Mouse (Mus musculus) urinary bladder, postnatal 36 days (tissue): ENCODE measurements around the gene Zic2.

Experiments used
- DNase-seq, 2 experiments: peaks; one replicate each; pipeline ENCODE4 v3.0.0; 2022; ENCODE audit warnings: low spot score in 2 of 2, mixed read lengths in 1 of 2

Zic2 gene

DNA sequence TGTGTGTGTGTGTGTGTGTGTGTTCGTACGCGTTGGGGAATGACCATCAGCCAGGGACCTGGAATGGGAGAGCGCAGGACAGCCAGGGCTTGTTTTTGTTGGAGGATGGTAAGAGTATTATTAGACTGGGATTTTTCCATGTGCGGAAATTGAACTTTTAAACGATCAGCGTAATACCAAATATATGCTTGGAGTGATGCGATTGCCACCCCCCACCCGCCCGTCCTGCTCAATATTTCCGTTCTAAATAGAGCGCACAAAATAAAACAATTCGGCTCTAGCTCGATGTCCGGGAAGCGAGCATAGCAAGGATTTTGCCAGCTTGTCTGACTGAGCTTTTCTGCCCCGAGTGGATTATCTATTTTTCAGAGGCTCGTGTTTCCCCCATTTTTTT, 1.6 kb downstream of the Zic2 start:
- DNase-seq, result no peak

DNA sequence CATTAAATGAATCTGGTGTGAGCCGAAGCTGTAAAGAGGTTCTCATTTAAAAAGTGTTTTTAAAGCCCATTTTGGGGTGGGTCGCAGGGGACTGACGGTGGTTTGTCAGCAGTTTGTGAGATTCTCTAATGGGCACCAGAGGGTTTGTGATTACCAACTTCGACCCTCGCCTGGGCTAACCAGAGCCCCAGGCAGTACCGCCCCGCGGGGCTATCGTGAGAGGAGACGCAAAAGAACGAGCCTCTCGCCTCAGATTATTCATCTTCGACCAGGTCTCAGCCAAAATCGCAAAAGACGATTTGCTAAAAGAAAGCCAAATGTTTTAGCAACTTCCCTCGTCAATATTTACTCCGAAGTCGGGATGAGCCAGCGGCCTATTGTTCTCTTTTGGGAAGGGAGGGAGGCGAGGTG, 2.0 kb downstream of the Zic2 start:
- DNase-seq, result no peak

DNA sequence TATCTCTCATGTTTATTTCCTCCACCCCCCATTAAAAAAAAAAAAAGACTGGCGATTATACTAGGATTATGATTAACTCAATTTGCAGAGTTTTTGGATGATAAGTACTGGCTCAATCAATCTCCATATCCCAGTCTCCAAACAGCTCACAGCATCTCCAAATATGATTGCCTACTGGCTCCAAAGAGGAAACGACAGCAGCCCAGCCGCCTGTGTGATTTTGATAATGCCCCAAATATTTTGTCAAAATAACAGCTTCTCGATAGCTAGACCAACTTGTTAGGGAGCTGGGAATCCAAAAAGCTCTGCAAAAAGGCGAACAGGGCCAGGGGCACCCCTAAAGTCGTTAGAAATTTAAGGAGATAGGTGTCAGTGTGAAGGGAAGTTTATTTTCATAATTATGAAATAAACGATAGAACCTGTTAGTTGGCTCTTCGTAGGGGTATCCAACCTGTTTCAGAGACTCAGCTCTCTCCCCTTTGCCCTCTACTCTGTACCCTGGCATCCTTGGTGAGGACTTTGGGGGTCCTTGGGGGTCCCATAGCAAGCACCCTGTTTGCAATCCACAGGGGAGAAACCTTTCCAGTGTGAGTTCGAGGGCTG, 2.8 kb downstream of the Zic2 start:
- DNase-seq, result no peak

DNA sequence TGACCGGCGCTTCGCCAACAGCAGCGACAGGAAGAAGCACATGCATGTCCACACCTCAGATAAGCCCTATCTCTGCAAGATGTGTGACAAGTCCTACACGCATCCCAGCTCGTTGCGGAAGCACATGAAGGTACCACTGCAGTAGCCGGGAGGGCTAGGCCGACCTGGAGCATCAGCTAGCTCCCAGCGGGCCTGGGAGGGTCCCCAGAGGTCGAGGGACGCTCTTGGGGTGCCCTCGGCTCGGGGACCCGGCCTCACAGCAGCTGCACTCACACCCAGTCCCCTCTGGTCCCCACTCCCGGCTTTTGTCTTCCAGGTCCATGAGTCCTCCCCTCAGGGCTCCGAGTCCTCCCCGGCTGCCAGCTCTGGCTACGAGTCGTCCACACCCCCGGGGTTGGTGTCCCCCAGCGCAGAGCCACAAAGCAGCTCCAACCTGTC, 3.4 kb downstream of the Zic2 start:
- no peak for DNase-seq

DNA sequence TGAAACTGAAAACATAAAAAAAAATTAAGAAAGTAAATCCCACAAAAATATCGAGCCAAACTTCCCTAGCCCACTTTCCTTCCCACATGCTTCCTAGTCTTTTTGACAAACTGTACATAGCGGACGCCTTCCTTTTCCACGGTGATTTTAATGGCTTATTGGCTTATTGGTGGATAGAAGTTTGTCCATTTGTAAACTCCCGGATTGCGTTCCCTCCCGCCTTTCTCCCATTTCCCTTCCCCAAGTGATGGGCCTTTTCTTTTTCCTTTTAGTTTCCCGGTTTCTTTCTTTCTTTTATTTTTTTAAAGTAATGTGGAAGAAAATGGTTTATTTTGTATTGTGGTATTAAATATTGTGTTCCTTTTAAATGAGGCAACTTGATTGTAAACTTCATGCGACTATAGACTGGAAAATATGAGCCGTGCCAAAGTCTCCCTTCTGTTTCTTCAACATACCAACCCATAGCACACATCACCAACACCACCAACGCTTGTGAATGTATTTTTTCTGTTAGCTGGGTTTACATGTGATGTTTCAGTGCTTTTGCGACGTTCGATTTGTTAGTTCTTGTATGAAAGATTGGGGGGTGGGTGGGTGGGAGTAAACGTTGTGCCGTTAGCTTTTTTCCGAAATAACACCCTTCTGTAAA, 4.3 kb downstream of the Zic2 start:
- DNase-seq, result no peak

DNA sequence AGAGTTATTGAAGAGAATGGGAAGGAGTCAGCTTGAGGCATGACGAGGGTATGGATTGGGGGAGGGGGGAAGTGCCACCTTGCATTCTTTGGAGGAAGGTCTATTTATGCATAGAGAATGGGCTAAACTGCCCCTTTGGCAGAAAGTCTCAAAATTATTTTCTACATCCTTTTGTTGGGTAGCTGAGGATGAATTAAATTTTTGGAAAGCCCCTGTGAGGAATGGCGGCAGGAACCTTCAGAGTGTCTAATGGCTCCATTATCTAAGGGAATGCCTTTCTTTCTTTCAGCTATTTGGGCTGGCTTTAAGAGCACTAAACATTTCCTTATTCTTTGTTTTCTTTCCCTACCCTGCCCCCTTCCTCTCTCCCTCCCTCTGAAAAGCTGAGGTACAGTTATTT, 5.1 kb downstream of the Zic2 start:
- DNase-seq, result no peak

DNA sequence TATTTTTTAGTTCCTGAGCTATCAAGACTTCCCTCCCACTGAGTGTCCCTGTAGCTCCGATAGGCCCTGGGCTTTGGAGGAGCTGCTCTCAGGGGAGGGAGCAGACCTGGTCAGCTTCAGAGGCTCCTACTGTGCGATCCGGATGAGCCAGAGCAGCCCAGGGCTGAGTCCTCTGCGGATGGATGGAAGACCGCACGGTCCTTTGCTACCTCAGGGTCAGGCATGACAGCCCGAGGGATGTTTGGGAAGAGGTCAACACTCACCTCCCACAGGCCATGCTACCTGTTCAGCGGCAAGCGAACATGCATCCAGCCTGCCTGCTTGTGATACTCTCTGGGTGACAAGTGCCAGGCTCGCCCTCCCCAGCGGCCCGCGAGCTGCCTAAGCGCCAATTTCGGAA, 5.9 kb downstream of the Zic2 start:
- no peak for DNase-seq

DNA sequence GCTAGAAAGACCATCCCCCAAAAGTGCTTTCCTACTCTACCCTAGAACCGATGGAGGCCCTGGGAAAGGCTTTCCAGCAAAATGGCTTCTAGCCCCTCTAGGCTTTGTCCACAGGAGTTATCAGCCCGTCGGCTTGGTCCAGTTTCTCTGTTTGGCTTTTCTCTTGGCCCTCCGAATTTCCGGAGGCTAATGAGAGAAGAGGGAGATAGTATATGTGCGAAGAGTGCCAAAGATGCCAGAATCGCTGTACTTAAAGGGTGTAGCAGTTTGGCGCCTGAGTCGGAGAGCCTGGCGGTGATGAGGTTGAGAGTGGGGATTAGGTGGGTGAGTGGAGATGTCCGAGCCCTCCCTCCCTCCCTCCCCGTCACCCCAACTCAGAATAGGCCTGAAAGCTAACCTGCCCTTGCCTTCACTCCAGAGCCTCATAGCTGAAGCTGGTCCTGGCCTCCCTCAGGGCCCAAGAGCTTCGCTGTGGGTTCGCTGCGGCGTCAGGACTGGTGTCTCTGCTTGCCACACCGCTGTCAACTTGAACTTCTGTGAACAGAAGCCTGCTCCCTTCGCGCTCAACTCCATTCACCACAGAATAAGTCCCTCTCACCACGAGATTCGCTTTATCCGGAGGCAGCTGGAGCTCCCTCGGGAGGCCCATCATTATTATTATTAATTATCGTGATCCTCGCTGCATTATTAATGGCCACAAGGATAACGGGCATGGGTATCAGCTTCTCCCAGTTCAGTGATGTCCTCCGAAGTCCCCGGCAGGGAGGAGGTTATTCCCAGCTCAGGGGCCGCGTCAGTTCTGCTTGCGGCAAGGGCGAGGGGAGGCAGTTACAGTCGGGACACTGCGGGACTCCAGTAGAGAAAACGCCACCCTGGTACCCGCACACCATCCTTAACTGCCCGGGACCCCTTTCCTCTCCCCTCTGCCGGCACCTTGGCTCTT, 7.1 kb downstream of the Zic2 start:
- no peak for DNase-seq

DNA sequence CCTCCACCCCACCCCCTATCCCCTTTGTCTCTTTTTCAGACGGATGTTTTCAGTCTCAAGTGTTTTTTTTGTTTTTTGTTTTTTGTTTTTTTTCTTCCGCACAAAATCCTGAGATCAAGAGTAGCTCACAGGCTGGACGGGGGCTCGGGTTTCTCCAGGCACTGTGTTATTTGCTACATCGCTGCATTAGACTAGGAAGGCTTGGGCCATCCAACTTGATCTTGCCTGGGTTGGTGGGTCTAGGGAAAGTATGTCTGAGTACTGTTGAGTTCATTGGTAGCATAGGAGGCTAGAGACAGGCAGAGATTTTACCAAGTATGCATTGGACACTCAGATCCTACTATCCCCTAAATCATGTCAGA, 7.8 kb downstream of the Zic2 start:
- no peak for DNase-seq

DNA sequence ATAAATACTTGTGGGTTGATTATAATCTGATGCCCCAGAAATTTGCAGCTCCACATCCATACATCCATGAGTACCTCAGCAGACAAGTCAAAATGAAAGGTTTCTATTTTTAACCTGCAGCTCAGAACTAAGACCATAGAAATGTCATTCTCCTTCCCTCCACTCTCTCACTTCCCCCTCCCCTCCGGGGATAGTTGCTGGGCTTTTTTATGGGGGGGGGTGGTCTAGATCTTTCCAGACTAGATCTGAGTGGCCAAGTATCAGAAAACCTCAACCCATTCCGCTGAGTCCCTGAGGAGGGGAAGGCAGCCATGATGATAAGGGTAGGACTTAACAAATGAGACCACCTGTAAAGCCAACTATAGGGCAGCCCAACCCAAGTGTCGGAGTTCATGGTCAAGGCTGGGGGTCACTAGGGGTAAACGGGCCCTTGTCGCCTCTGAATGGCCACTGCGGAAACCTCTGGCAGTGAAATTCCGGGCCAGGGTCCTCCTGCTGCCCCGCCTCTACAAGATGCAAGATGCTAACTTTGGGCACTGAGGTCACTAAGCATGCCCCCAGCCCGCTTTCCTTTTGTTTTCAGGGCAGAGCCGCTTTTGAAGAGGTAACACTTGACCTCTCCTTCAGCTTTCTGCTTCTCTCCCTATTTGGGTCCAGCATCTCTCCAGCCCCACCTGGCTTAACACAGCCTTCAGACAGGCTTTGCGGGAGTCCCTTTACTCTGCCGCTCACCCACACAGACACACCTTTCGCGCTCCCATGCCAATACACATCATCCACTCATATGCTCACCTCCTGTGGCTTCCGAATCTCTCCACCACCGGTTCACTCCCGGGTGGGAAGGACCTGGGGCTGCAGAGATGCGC, 8.6 kb downstream of the Zic2 start:
- DNase-seq, result no peak

DNA sequence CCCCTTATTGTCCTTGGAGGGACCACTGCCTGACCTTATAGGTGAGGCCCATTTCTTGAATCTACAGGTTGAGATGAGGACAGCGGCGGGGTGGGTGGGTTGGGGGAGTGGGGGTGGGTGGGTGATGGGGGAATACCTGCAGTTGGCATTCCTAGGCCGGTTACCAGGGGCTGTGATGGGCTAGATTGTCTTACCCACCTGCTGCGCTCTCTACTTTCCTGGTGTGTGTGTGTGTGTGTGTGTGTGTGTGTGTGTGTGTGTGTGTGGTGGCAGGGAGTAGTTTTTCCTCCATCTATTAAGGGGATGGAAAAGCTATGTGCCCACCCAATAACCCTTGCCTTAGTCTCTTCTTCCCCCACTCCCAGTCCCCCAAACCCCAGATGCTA, 9.2 kb downstream of the Zic2 start:
- DNase-seq, result no peak

DNA sequence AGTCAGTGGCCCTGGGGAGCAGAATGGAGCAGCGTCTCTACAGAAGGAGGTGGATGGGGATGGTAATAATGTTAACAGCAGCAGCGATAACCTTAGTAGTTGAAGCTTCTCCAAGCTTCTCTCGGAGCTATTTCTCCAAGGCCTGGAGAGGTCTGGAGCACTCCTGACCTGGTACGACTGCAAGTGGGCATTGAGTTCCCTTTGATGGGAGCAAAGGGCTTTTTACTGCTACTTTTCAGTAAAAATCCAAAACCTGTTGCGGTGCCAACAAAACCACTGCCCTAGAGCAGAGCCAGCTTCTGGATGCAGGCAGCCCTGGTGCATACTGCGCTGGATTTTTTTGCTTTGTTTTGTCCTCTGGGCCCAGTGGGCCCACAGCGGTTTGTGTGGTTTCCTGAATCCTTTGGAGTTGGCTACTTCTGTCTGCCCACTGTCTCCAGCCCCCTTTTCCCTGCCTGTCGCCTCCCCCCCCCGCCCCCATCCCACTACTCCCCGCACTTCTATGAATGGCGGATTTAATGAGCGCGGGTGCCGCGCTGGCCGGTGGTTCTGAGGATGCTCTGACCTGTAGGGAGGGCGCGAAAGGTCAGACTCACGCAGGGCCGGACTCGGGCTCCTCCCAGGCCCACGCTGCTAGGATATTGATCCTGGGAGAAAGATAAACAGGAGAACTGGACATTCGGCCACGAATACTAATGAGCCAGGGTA, 9.8 kb downstream of the Zic2 start:
- no peak for DNase-seq

DNA sequence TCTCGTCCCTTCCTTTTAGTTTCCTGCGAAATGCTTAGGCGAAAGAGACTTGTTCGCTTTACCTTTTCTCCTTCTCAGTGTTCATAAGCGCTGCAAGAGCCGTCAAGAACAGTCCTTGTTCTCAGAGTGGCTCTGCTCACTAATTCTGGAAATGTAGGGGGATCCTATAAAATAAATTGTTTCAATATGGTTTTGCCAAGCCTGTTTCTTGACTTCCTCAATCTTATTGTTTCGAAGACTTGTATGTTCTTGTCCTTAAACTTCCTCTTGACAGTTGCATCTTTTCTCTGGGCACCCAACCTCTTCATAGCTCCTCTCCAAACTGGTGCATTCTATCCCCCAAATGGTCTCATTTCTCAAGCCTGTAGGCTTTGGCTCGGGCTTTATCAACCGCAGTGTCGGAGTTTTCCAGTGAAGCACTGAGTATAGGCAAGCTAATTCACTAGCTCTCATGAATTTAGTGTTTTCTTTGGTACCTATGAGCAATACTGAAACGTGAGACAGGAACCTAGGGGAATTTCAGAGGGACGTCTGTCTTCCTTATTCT, 10.5 kb downstream of the Zic2 start:
- DNase-seq, result no peak

DNA sequence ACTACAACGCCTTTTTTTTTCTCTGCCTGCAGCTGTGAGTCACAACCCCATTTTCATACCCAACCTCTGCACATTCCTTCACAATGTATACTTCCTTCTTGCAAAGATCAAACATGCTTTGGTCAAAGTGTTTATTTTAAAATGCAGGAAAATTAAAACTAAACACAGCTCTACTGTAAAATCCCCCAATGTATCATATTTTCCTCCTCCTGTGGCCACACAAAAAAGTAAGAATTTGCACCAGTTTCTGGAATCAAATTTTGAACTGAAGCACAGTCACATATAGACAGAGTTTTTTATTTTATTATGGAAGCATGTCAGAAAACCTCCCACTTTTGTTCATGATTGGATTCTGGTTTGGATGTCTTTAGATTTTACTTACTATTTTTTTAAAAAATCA, 11.4 kb downstream of the Zic2 start:
- no peak for DNase-seq

DNA sequence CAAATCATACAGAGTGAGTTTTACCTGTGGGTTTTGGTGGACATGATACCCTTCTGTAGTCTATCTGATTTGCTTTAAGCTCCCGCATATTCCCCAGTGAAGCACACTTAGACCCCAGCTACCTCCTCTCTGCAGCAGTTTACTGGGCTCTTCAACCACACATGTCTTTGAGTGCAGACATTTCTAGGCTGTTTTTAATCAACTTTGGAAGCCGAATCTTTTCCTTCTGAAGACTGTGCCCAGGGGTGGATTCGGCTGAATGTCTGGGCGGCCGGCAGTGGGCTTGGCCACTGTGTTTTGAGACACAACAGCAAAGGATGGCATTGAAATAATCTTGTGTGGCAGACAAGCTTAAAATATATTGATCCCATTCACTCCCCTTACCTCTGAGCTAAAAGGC, 12.1 kb downstream of the Zic2 start:
- DNase-seq, result no peak

DNA sequence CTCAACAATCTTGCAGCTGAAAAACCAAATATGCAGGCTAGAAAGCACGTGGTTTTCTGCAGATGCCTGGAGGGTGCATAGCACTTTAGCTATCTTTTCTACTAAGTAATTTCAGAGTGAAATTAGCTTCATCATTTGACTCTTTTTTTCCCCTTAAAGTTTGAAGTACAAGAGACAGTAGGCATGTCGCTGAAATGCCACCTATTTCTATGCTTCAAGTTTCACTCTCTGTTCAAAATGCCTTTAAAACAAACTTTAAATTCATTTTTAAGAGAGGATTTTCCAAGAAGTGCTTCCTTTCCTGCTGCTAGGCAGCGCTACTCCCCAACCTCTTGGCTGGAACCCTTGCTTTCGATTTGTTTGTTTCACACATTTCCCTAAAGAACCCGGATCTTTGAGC, 13.8 kb downstream of the Zic2 start:
- no peak for DNase-seq

DNA sequence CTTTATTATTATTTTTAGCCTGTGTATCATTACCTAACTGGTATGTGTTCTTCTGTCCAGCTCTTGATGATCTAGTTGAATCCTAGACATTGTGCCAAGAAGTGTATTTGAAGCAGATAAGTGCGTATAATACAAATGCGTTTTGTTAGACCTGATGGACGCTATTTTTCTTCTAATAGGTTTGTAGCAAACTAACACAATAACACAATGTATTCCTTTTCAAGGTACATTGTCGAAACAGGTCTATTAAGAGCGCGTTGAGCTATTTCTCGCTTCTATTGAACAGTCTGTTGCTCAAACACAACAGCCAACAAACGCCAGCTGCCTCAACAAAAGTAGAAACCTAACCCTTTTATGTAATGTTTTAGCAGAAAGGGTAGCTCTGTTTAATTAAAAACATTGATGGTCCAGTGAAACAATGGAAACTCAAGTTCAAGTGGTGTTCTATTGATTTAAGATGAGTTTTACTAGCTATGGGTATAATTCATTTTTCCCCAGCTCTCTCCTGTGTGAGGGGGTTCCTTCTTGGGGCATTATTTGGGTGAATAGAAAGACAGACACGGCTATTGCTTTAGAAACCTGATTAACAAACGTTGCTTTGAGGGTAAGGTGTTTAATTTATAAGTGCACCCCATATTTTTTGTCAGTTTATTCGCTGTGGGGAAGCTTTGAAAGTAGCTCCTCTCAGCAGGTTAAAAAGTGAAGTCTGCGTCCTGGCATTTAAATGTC, 14.6 kb downstream of the Zic2 start:
- DNase-seq, result no peak

DNA sequence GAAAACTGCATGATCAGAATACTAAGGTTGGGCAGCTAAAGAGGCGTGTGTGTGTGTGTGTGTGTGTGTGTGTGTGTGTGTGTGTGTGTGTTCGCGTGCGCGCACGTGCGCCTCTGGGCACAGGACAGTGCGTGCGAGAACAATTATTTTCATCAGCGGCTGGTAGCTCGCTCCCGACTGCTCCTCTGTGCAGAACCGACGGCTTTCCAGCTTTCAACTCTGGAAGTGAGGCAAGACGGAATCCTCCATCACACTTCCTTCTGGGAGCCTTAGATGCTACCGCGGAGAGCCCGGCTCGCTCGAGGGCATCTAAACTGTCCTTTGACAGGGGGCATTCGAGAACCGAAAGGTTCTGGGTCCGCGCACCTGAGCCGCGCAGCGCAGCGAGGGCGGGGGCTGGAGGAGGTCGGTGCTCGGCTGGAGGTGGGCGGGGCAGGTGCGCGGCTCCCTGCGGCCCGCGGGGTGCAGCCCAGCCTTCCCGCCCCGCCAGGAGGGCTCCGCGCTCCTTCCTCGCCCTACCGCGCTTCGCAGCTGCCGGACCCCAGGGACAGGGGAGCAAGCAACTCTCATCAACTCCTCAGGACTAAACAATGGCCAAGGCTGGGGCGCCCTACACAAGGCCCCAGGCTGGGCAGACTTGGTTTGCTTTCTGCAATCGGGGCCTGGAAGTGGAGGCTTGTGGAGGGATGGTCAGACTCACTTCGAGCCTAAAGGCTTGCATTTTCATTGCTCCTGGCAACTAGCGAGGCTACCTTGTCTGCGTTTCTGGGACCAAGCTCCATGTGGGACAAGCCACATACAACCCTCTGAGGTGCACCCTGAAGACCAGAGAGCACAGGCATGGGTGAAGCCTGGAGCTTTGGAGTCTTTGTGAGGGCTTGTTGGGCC, 15.4 kb downstream of the Zic2 start, which contains the start of gene Gm10837:
Gm10837 (plus strand) TSS at position 146 of the 888 bp plus-strand sequence.
- no peak for DNase-seq

DNA sequence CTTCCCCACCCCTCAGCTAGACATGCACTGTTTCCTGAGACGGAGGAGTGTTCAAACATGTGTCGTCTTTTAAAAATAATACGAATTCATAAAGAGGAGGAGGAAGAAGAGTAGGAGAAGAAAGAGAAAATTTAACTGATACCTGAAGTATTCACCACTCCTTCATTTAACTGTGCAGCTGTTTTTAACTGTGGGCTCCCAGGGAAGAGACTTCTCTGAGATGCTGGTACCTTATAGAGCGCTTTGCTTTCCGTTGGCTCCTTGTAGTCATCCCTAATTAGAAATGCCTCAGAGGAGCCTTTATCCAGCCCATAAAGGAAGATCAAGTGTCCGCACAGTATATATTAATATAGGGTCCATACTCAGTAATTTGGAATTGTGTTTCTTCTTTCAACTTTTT, 16.3 kb downstream of the Zic2 start:
- DNase-seq, result no peak
